Mouse (Mus musculus): ENCODE results near the gene Troap.

The Troap gene

GRCm38 (mm10) chr15:99087253-99088075 lies 13.1 kb downstream of the Troap start, which contains the start of gene C1ql4:
Gene C1ql4, minus strand, starts transcription at chr15:99087817.
- no peak for DNase-seq

- DNase-seq, result no peak
Measured at GRCm38 (mm10) chr15:99088292-99088691, 13.9 kb downstream of the Troap start.

DNA sequence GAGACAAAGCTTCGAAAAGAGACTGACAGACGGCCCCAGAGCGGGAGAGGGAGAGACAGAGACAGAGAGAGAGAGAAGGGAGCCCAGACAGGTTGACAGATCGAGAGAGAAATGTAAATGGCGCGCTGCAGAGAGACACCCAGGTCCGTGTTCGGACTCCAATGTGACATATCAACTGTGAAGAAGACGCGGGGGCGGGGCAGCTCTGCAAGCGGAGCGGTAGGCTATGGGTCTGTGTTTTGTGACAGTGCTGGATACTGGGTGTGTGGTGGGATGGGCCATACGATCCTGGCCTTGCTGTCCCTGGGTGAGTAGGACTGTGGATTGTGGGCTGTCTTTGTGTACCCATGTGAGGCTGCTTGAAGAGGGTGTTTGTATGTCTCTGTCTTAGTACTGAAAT lies 14.7 kb downstream of the Troap start:
- DNase-seq, result no peak

DNA sequence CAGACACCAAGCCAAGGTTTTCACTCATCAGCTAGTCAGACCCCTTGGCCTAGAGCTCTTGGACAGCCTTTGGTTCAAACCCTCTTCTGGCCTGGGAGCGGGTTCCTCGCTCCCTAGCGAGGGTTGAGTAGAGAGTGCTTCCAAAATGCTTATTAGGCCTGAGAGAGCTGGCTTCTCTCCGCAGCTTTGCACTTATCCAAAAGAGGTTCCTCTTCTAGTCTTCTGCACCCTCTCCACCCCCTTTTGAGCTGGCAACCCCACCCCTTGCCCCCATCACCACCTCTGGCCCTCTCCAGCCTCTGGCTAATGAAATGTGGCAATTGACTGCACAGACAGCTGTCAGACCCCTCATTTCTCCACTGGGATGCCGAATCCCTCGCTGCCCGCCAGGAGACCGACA lies 18.5 kb downstream of the Troap start, which contains the start of gene Dnajc22:
Gene Dnajc22 (plus strand): TSS at position 301 of the 400 bp plus-strand sequence.
- DNase-seq, result no peak

- DNase-seq, result no peak
Measured at GRCm38 (mm10) chr15:99093291-99094258, 19.2 kb downstream of the Troap start.

- DNase-seq, result no peak
Measured at GRCm38 (mm10) chr15:99094631-99095270, 20.4 kb downstream of the Troap start.

- DNase-seq, result no peak
Measured at GRCm38 (mm10) chr15:99095356-99095755, 21.0 kb downstream of the Troap start.

DNA sequence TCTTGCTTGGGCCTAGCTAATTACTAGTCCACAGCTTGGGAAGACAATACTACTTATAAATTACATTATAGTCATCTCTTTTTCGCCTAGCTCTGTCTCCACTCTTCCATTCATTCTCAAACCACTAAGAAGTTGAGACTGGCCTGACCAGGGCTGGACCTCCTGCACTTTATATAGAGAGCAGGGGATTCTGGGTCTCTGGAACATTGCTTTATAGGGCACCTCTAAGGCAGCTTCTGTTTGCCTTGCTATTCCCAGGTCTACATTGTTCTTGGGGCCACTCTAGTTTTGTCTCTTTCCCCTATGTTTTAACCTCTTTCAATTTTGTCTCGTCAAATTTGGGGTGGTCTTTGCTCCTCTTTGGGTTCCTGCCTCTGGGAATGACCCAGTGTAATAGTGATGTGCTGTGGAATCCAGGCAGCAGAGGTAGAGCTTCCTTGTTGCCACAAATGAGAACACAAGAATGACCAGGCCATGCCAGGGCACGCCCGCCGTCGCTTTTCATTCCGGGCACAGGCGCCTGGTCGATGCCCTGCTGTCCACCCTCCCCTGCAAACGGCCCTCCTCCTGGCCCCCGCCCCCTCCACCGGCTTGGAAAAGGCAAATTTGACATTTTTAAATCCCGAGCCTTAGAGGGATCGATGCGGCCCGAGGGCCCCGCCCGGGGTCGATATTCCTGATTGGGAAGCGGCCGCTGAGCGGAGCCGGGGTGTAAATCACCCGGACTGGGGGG lies 21.9 kb downstream of the Troap start:
- no peak for DNase-seq

DNA sequence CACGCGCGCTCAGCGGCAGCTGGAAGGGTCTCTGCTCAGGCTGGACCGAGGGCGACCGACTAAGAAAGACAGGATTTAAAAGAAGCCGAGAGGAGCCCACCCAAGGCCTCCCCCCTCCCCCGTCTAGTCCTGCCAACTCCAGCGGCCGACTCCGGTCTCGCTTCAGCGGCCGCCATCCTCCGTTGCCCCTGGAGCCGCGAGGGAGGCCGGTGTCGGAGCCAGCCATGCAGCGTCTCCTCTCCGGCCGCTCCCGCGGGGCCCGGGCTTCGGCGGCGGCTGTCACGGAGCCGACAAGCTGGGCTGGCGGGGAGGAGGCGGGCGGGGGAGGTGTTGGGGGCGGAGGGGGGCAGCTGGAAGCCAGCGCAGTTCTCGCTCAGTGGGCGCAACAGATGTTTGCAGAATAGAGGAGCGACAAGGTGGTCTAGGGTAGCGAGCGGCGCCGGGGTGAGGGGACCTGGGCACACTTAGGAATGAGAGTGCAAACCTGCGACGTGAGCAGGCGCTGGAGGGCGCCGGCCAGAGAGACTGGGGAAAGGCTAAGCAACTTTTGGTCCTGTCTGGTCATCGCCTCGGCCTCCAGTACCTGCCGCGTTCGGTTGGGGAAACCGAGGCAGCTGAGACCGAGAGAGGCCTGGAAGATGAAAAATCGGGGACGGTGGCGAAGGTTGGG lies 22.6 kb downstream of the Troap start:
- DNase-seq, result no peak

DNA sequence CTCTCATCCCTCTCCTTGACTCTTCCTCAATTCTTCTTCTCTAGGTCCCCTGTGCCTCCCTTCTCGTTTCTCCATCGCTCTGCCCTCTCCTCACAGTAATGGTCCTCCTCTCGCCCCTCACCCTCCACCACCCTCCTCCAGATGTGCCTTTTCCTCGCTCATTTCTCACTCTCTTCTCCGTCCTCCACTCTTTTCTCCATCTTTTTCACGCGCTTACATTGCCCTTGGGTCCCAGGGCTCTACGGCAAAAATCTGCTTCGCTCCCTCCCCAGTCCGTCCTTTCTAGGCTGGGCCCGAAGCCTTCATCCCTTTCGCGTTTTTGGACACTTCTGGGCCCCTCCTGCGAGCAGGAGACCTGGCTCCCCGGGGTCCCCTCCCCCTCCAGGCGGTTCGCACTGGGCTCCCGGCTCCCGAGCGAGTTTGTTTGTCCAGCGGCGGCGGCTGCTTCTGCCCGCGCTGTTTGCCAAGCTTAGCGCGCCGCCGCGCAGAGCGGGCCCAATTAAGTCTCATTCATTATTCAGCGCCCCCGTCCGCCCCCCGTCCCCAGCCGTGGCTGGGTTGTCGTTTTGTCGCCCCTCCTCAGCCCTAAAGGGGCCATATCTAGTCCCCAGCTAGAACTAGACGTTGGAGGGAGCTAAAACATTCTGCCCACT lies 23.6 kb downstream of the Troap start:
- no peak for DNase-seq

- DNase-seq, result no peak
Measured at GRCm38 (mm10) chr15:99098493-99098861, 24.1 kb downstream of the Troap start.

DNA sequence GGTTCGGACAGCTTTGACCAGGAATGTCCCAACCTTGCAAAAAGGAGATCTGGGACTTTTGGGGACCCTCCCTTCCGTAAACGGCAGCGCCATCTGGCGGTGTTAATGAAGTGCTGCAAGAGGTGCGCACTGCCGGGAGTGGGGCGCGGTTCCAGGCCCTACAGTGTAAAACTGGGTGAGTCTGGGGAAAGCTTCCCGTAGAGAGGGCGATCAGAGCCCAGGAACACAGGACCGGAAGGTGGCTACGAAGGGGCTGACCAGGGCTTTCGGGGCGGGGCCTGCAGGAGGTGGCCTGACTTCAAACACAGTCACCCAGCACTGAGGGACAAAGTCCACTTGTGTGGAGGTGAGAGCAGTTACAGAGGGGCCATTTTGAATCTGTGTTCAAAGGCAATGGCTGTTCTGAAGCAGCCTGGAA lies 24.8 kb downstream of the Troap start:
- DNase-seq, result no peak

DNA sequence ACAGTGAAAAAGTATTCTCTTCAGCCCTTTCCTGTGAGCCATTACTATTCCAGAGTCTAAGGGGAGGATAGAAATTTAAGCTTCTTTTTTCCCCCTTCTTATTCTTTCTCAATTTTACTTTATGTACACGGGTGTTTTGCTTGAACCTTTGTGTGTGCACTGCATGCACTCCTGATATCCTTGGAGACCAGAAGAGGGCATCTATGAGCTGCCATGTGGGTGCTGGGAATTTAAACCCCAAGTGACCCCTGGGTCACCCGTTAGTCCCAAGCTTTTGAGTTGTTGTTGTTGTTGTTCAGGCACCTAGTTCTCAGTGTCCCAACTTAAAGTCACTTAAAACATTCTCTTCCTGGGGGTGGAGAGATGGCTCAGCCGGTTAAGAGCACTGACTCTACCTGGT lies 25.6 kb downstream of the Troap start:
- DNase-seq, result no peak

DNA sequence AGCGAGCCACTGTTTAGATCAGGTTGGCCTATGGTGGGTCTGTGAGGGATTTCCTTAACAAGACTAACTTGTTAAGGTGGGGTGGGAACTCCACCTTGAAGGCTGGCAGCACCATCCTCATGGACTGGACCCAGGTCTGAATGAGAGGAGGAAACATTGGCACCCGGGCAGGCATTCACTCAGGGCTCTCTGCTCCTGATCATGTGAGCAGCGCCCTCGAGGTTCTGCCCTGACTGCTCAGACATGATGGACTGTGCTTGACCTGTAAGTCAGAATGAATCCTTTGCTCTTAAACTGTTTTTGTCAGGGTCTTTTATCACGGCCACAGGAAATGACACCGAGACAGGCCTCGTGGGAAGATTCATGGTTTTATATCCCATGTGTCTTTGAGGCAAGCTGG lies 30.9 kb downstream of the Troap start:
- DNase-seq, result no peak

DNA sequence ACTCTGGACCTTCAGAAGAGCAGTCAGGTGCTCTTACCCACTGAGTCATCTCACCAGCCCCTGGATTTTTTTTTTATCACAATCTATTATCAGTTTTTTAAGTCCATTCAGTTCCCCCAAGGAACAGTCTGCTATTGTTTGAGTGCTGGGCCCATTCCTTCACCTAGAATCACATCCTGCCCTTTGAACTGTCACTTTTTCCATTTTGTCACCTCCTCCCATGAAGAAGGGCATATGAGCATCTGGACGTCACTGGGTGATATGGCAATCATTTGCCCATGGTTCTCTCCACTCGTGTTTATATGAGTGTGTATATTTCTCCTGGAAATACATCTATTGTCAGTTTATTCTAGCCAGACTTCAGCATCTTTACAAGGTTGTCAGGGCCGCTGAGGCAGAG lies 33.5 kb downstream of the Troap start:
- DNase-seq, result no peak

GRCm38 (mm10) chr15:99111139-99111538 lies 36.8 kb downstream of the Troap start:
- no peak for DNase-seq

- no peak for DNase-seq
Measured at GRCm38 (mm10) chr15:99111809-99112208, 37.4 kb downstream of the Troap start.

DNA sequence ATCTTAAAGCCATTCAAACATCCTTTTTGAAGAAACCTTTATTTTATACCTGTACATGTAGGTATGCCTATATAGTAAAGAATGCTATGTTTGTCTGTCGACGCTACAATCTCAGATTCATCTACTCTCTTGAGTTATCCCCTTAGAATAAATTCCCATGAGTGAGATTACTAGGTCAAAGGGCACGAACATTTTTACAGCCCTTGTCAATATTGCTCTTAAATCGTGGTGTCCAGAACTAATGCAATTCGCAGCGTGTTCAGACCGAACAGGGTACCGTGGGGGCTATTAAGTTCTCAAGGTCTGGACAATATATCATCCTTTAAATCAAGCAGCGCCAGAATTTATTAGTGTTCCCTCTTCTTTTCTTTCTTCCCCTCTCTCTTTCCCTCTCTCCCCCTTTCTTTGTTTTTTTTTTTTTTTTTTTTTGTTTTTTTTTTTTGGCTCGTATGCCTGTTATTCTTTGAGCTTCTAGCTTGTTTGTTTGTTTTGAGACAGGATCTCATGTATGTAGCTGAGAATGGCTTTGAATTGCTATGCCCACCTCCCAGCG lies 38.5 kb downstream of the Troap start:
- no peak for DNase-seq

GRCm38 (mm10) chr15:99113396-99113975 lies 39.1 kb downstream of the Troap start:
- DNase-seq, result no peak

DNA sequence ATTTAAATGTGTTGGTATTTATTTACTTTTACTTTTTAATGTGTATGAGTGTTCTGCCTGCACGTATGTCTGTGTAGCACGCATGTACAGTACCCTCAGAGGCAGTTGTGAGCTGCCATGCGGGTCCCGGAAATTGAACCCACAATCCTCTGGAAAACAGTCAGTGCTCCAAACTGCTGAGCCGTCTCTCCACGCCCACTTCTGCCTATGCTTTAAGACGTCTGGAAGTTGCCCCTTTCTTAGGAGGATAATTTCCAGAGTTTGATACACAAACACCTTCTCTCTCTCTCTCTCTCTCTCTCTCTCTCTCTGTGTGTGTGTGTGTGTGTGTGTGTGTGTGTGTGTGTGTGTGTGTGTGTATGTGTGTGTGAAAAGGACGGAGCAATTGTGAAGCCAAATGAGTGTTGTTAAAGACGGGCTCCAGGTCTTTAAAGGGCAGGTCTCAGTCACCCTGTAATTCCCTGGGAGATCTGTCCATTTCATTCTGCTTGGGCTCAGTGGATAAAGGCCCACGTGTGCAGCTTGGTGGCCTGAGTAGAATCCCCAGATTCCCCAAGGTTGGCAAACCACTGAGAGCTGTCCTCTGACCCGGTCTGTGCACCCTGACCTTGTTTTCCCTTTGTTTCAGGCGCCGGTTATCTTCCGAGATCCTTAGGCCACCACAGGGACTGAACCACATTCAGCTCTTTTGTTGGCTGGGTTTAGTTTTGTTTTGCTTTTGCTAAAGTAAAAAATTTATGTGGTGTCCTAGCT lies 40.1 kb downstream of the Troap start:
- DNase-seq, result no peak

Data from right cerebral cortex, adult 18-20 months (tissue).